Mouse (Mus musculus): Measurements from ENCODE around the gene AU022751.
"Not testable (repeated sequence)": the region's sequence is repeated elsewhere in the genome, so short reads cannot be mapped to it uniquely, and the experiment has no call there.

The AU022751 gene

DNA sequence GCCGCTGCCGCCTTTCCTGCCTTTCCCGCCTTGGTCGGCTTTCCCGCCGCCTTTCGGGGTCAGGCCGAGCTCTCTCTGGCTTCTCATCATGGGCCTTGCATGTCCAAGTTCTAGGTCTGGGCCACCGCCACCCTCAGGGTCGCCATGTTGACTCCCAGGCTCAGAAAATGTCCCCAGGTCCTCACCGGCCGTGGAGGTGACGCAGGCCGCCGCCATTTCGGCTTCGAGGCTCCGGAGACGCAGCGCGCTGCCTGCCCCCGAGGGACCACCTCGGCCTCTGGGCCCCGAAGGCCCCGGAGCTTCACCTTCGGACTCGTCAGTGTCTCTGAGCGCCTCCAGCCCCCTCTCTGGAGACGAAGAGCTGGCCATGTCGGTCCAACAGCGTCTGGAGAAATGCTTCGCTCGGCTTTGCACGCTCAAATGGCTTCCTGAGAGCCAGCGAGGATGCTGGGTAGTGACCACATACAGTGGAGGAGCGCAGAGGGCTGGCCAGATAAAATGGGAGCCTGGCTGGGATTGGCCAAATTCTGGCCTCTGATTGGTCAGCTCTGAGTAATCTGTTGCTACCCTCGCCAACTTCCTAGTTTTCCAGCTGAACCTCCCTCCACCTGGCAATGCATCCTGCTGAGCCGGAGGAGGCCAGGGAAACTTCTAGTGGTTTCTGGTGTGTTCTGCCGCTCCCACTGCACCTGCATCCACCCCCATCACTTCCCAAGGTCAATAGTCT lies at the start of gene AU022751:
Gene AU022751, minus strand, starts transcription at position 466 of the 727 bp plus-strand sequence.
- no peak for DNase-seq (ENCODE audit: low spot score)

GRCm38 (mm10) chrX:6091996-6092757 lies 9.0 kb upstream of the AU022751 start:
- no peak for DNase-seq (ENCODE audit: low spot score)

- no peak for DNase-seq (ENCODE audit: low spot score)
Measured at GRCm38 (mm10) chrX:6091547-6091946, 8.3 kb upstream of the AU022751 start.

DNA sequence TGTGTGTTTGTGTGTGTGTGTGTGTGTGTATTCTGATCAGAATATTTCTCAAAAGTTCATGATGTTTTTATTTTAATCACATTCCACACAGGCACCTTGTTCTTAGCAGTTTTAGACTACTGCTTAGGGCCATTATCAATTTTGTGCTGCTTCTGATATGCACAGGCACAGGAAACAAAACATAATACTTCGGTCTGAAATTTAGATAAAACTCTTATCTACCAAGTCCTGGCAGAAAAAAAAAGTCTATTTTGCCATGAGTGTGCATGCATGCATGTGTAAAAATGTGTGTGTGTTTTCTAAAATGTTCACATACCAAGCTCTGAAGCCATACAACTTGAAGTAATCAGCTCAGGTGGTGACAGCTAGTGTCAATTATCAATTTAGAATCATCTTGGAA lies 21.7 kb downstream of the AU022751 start:
- no peak for DNase-seq (ENCODE audit: low spot score)

DNA sequence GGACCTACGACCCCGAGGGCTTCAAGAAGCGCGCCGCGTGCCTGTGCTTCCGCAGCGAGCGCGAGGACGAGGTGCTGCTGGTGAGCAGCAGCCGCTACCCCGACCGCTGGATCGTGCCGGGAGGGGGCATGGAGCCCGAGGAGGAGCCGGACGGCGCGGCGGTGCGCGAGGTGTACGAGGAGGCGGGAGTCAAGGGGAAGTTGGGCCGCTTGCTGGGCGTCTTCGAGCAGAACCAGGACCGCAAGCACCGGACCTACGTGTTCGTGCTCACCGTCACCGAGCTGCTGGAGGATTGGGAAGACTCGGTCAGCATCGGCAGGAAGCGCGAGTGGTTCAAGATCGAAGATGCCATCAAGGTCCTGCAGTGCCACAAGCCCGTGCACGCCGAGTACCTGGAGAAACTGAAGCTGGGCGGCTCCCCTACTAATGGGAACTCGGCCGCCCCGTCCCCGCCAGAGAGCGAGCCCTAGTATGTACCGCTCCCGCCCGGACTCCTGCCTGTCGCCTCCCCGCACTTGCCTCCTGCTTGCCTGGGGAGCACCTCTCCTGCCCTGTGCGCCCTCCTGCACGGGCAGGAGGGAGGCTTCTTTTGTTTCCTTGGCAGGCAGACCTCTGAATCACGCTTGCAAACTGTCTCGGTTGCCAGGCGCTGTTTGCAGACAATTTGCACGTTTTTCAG lies 35.1 kb downstream of the AU022751 start:
- DNase-seq (ENCODE audit: low spot score): not testable (repeated sequence)

GRCm38 (mm10) chrX:6047066-6047935 lies 35.9 kb downstream of the AU022751 start, which contains the start of gene Nudt11:
TSS of gene Nudt11 (plus strand) at chrX:6047453.
- not testable (repeated sequence) for DNase-seq (ENCODE audit: low spot score)

All from urinary bladder, postnatal 10 days (tissue).